Mouse (Mus musculus) myocyte (in vitro differentiated cells): Measurements from ENCODE around the gene Spata31d1d. TPM values are rescaled to one million over a fixed set of nuclear protein-coding genes. Genes with fewer than 3 reads are reported as not detected.
"Not testable (repeated sequence)": the region's sequence is repeated elsewhere in the genome, so short reads cannot be mapped to it uniquely, and the experiment has no call there.

Source experiments
- H3K27me3 ChIP-seq: one replicate; pipeline ENCODE4 v1.6.1; 2011; ENCODE audit not compliant: control insufficient read depth, insufficient read depth, insufficient read length
- H3K36me3 ChIP-seq: one replicate; pipeline ENCODE4 v1.6.1; 2011; ENCODE audit not compliant: control insufficient read depth, insufficient read depth
- H3K4me2 ChIP-seq: one replicate; pipeline ENCODE4 v1.6.1; 2011; ENCODE audit warnings: low read depth, control low read depth
- H3K4me3 ChIP-seq: one replicate; pipeline ENCODE4 v1.5.1; 2011; ENCODE audit warnings: mild to moderate bottlenecking, control low read depth, moderate library complexity
- H3K79me2 ChIP-seq: one replicate; pipeline ENCODE4 v1.6.1; 2011; ENCODE audit not compliant: control insufficient read depth, insufficient read depth
- H3ac ChIP-seq: one replicate; pipeline ENCODE4 v1.6.1; 2011; ENCODE audit not compliant: control insufficient read depth, insufficient read length
- CEBPB ChIP-seq: IDR thresholded peaks from 2 replicates; pipeline ENCODE4 v1.6.1; 2011; ENCODE audit warnings: mild to moderate bottlenecking, moderate library complexity; ENCODE audit not compliant: poor library complexity, insufficient read depth, severe bottlenecking
- E2F4 ChIP-seq: IDR thresholded peaks from one replicate; pipeline ENCODE4 v1.6.1; 2011; ENCODE audit warnings: mild to moderate bottlenecking, control low read depth, moderate library complexity; ENCODE audit not compliant: insufficient read depth
- MAX ChIP-seq: IDR thresholded peaks from one replicate; pipeline ENCODE4 v1.6.1; 2011; ENCODE audit warnings: low read depth, mild to moderate bottlenecking, control low read depth
- MYOD1 ChIP-seq, 3 experiments: IDR thresholded peaks; one replicate each; pipeline ENCODE4 v1.6.1; 2011; ENCODE audit warnings: control low read depth in 2 of 3, low read depth in 2 of 3, mild to moderate bottlenecking in 2 of 3, moderate library complexity in 1 of 3; ENCODE audit not compliant: insufficient read length in 2 of 3, control insufficient read depth in 1 of 3
- MYOG ChIP-seq, 3 experiments: IDR thresholded peaks; one replicate each; pipeline ENCODE4 v1.6.1; 2011; ENCODE audit warnings: control low read depth in 2 of 3, low read depth in 2 of 3, mild to moderate bottlenecking in 2 of 3; ENCODE audit not compliant: insufficient read length in 2 of 3, control insufficient read depth in 1 of 3, insufficient read depth in 1 of 3
- POLR2A ChIP-seq: IDR thresholded peaks from one replicate; pipeline ENCODE4 v1.6.1; 2011; ENCODE audit warnings: low read depth, mild to moderate bottlenecking, control low read depth, moderate library complexity; ENCODE audit not compliant: insufficient read length
- POLR2AphosphoS2 ChIP-seq: IDR thresholded peaks from one replicate; pipeline ENCODE4 v1.6.1; 2011; ENCODE audit warnings: low read depth, control low read depth; ENCODE audit not compliant: insufficient read length
- REST ChIP-seq: IDR thresholded peaks from one replicate; pipeline ENCODE4 v1.6.1; 2011; ENCODE audit warnings: mild to moderate bottlenecking, control low read depth, moderate library complexity; ENCODE audit not compliant: insufficient read depth, insufficient read length
- SRF ChIP-seq: IDR thresholded peaks from one replicate; pipeline ENCODE4 v1.6.1; 2011; ENCODE audit warnings: low read depth; ENCODE audit not compliant: control insufficient read depth, insufficient read length
- TCF12 ChIP-seq: IDR thresholded peaks from one replicate; pipeline ENCODE4 v1.6.1; 2011; ENCODE audit warnings: mild to moderate bottlenecking, control low read depth; ENCODE audit not compliant: poor library complexity, insufficient read depth, severe bottlenecking
- TCF3 ChIP-seq: IDR thresholded peaks from one replicate; pipeline ENCODE4 v1.6.1; 2011; ENCODE audit warnings: low read depth, control low read depth; ENCODE audit not compliant: insufficient read length
- USF1 ChIP-seq: IDR thresholded peaks from one replicate; pipeline ENCODE4 v1.6.1; 2011; ENCODE audit warnings: low read depth, mild to moderate bottlenecking, control low read depth, moderate library complexity
- polyA plus RNA-seq: library from polyadenylated mRNA; unstranded; fragments of >200 nt; fragmentation: generic; extraction: Trizol; gene quantifications from one replicate; pipeline ENCODE4 v1.2.1, GENCODE M21; 2012; ENCODE audit warnings: missing spikeins

The Spata31d1d gene
- polyA plus RNA-seq, 1 experiment: not detected

DNA sequence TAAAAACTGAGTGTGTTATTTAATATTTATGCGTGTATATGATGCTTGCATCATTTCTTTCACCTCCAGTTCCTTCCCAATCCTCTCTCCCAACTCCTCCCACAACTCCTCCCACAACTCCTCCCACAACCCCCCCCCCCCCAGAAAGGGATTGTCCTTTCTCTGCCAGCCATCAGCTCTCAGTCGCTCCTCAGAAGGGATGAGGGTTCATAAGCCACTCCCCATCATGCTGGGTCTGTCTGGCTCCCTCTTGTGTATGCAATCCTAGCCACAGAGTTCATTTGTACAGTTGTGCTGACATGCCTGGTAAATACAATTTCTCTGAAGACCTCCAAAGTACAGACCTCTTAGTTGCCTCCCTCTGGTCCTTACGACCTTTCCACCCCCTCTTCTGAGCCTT is 3.6 kb upstream of the Spata31d1d start:
- Histone ChIP-seq H3K79me2 (no peaks in the 10 kb centered on the region), H3ac (no peak overlapping the region), H3K4me3 (no peak overlapping the region), H3K36me3 (no peaks in the 10 kb centered on the region), H3K27me3 (peaks cover 10% of the 10 kb centered on the region), H3K4me2 (no peak overlapping the region)
- TF ChIP-seq SRF (no peak), TCF12 (no peak)

DNA sequence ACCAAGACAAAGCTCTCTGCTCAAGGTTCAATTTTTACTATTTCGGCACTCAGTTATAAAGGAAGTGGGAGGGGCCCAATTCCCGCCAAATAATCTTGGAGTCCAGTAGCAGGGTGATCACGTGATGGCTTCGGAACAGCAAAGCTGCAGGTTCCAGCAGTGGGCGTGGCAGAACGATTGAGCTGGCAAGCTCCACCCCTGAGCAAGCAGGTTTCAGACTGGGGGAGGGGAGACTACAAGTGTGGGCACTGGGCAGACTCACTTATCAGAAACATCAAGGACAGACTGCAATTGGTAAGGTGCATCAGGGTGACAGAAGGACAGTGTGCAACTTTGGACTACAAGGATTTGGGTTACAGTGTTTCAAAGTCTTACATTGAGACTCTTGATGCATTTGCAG is 2.8 kb upstream of the Spata31d1d start:
- H3K4me3 ChIP-seq, H3K36me3 ChIP-seq, H3K4me2 ChIP-seq, H3K79me2 ChIP-seq, H3ac ChIP-seq: not testable (repeated sequence)
- peaks cover 14% of the 10 kb centered on the region for H3K27me3 ChIP-seq

DNA sequence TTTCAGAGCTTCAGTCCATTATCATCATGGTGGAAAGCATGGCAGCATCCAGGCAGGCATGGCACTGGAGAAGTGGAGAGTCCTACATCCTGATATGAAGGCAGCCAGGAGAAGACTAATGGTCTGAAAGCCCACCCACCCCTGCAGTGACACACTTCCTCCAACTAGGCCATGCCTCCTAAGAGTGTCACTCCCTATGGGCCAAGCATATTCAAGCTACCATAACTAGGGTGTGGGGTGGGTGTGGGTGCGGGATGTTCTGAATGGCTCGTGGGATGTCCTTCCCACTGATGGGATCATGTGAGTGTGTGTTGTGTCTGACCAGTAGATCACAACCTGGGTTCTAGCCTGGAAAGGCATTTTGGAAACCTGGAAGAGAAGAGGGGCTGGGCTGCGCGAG is 2.4 kb upstream of the Spata31d1d start:
- H3K79me2 ChIP-seq: no peaks in the 10 kb centered on the region
- H3K27me3 ChIP-seq: peaks cover 19% of the 10 kb centered on the region
- H3K36me3 ChIP-seq: no peaks in the 10 kb centered on the region
- TF ChIP-seq REST (no peak), MAX (no peak), CEBPB (no peak), MYOG (IDR thresholded peaks at IDR 0.05; ENCODE audit: control insufficient read depth in 1 of 3, insufficient read depth in 1 of 3, insufficient read length in 2 of 3, low read depth in 2 of 3) (no peak), SRF (no peak), TCF12 (no peak), POLR2AphosphoS2 (no peak), POLR2A (no peak), MYOD1 (IDR thresholded peaks at IDR 0.05; ENCODE audit: control insufficient read depth in 1 of 3, insufficient read length in 2 of 3, low read depth in 2 of 3) (no peak)
- no peak overlapping the region for H3K4me2 ChIP-seq
- H3ac ChIP-seq: no peak overlapping the region
- no peak overlapping the region for H3K4me3 ChIP-seq

DNA sequence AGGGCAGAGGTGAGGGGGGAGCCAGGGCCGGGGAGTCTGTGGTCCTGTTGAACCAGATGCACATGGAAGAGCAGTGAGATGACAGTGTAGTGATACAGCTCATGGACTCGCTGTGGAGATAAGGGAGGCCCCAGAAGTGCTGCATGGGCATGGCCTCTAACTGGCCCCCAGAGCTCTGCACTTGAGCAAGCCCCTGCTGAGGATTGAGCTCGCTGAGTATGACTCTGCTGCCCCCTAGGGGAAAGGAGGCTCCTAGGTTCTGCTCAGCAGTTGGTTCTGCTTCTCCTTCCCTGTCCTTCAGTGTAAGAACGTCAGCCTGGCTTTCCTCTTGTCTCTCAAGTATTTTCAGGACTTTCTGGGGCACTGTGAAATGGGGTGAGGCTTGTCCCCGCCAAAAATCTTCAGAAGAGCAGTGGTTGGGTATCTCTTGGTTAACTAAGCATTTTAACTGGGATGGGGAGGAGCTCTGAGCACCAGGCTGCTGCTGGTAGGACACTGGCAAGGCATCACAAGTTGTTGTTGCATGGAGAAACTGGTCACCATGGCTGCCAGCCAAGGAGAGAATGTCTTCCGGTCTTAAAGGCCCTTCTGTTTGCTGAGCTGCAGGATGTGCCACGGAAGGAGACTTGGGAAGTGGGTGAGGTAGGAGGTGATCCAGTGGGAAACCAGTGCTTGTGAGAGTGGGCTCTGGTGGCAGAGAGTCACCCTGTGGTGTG is 3.0 kb downstream of the Spata31d1d start:
- no peaks in the 10 kb centered on the region for H3K79me2 ChIP-seq
- no peak for TF ChIP-seq TCF12
- TF ChIP-seq E2F4: no peak
- no peak for TF ChIP-seq MAX
- no peak for TF ChIP-seq MYOD1 (IDR thresholded peaks at IDR 0.05; ENCODE audit: control insufficient read depth in 1 of 3, insufficient read length in 2 of 3, low read depth in 2 of 3)
- TF ChIP-seq CEBPB: no peak
- TF ChIP-seq POLR2A: no peak
- TF ChIP-seq SRF: no peak
- no peak for TF ChIP-seq REST
- no peak overlapping the region for H3K4me2 ChIP-seq
- H3K36me3 ChIP-seq: no peaks in the 10 kb centered on the region
- no peak overlapping the region for H3K4me3 ChIP-seq
- no peak overlapping the region for H3ac ChIP-seq
- peaks cover 37% of the 10 kb centered on the region for H3K27me3 ChIP-seq

DNA sequence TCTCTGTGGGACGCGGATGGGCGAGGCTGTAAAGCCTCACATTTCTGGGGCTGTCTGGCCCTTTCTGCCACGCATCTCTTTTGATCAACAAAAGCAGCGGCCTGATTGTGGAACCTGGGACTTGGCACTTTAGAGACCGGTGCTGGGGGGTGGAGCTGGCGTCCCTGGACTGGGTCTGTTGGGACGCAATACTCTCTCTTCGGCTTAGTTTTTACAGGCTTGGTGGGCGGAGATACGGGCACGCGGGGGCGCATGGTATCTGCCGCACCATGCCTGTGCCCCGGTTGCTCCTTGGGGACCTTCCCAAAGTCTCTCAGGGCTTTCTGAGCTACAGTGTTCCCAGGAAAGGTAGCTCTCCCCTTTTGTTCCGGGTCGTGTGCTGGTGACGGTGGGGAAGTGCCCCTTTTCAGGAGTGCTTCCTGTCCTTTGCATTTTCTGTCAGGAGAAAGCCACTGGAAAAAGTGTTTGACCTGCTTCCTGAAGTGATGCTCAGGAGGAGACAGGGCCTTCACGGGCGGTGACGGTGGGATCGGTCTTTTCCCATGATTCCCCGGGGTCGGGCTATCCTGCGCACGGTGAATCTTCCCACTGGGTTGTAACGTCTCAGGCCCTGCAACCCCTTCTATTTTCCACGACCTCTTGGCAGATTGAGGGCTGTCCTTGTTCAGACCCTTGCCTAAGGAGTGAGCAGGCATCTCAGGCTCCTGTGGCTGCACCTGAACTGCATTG is 5.2 kb downstream of the Spata31d1d start:
- H3ac ChIP-seq: no peak overlapping the region
- TF ChIP-seq TCF3: no peak
- TF ChIP-seq POLR2AphosphoS2: no peak
- TF ChIP-seq USF1: no peak
- no peak for TF ChIP-seq MAX
- TF ChIP-seq CEBPB: no peak
- TF ChIP-seq MYOD1 (IDR thresholded peaks at IDR 0.05; ENCODE audit: control insufficient read depth in 1 of 3, insufficient read length in 2 of 3, low read depth in 2 of 3): no peak
- TF ChIP-seq REST: no peak
- no peak for TF ChIP-seq MYOG (IDR thresholded peaks at IDR 0.05; ENCODE audit: control insufficient read depth in 1 of 3, insufficient read depth in 1 of 3, insufficient read length in 2 of 3, low read depth in 2 of 3)
- H3K4me3 ChIP-seq: no peak overlapping the region
- peaks cover 46% of the 10 kb centered on the region for H3K27me3 ChIP-seq
- no peaks in the 10 kb centered on the region for H3K79me2 ChIP-seq
- H3K36me3 ChIP-seq: no peaks in the 10 kb centered on the region
- H3K4me2 ChIP-seq: no peak overlapping the region

DNA sequence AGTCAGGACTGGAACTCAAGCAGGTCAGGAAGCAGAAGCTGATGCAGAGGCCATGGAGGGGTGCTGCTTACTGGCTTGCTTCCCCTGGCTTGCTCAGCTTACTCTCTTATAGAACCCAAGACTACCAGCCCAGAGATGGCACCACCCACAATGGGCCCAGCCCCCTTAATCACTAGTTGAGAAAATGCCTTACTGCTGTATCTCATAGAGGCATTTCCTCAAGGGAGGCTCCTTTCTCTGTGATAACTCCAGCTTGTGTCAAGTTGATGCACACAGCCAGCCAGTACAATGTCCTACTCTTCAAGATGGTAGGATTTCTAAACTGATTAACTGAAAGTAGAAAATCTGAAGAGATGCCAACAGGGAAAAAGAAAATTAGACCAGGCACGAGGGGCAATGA is 9.5 kb downstream of the Spata31d1d start:
- not testable (repeated sequence) for H3K79me2 ChIP-seq, H3K4me2 ChIP-seq, H3K36me3 ChIP-seq, H3K4me3 ChIP-seq, H3ac ChIP-seq
- peaks cover 44% of the 10 kb centered on the region for H3K27me3 ChIP-seq
